Mouse (Mus musculus) fat pad, adult 2 months (tissue): ENCODE measurements around the gene Vmn2r28.
"Not testable (repeated sequence)": the region's sequence is repeated elsewhere in the genome, so short reads cannot be mapped to it uniquely, and the experiment has no call there.

ENCODE experiments used
- DNase-seq: peaks from one replicate; pipeline ENCODE4 v3.0.0-alpha.2; 2011; ENCODE audit warnings: low read depth, low spot score; ENCODE audit errors: extremely low read depth

Gene Vmn2r28

DNA sequence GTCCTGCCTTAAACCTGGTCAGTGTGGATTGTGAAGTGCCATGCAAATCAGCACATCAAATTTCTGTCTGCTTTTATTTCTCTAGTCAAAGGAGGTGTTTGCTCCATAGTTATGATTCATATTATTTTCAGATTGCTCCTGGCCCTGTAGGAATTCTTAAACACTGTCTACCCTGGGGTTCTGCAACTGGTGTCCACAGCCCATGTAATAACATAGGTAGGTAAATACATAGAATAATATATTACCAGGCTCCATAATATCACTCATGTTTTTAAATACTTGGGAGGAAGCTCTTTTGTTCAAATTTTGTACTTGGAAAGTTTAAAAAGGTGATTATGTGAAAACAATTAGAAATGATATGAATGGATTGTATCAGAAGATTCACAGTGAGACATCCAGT is at the start of gene Vmn2r28:
TSS of gene Vmn2r28 (minus strand) at position 101 of the 400 bp plus-strand sequence.
- DNase-seq, result not testable (repeated sequence)

DNA sequence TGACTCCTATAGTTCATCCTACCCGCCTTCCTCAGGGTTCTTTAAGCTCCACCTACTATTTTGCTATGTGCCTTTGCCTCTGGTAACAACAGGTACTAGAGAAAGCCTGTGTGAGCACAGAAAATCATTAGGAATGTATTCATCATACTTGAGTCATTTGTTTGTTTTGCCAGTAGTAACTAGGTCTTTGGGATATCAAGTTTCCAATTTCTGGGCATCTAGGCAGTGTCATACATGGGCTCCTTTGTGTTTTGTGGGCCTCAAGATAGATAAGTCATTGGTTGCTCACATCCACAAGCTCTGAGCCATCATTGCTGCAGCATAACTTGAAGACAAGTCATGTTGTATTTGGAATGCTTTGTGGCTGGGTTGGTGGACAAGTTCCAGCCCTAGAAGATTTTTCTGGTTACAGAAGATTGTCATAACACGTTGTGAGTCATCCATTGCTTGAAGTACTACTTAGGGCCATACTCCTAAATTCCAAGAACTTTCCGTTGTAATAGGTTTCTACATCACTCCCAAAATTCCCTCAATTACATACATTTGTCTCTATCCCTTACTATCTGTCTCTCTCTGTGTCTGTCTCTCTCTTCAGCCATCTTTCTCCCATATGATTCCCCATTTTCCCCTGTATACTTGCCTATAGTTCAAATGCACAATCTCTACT is 47.1 kb upstream of the Vmn2r28 start:
- not testable (repeated sequence) for DNase-seq

GRCm38 (mm10) chr7:5456674-5457073 is 37.1 kb downstream of the Vmn2r28 start, which contains the start of gene Vmn1r59:
Vmn1r59 (minus strand) TSS chr7:5456774.
- no peak for DNase-seq

- DNase-seq, result not testable (repeated sequence)
Measured at GRCm38 (mm10) chr7:5454011-5454410, 39.7 kb downstream of the Vmn2r28 start.

DNA sequence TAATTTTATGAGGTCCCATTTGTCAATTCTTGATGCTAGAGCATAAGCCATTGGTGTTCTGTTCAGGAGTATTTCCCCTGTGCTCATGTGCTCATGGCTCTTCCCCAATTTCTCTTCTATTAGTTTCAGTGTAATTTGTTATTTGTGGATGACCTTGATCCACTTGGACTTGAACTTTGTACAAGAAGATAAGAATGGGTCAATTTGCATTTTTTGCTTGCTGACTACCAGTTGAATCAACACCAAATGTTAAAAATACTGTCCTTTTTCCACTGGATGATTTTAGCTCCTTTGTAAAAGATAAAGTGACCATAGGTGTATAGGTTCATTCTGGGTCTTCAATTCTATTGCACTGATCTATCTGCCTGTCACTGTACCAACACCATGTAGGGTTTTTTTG is 45.1 kb downstream of the Vmn2r28 start:
- no peak for DNase-seq
